Mouse (Mus musculus) ES-Bruce4 (cell line): ENCODE data around the gene Ccdc182. TPM values are rescaled to one million over a fixed set of nuclear protein-coding genes. Genes with fewer than 3 reads are reported as not detected.
A peak's percentile ranks its signal among the peaks of the same experiment; 100 is the strongest.

ENCODE experiments used
- H3K27ac ChIP-seq: 2 replicates; pipeline ENCODE4 v1.5.1; 2012; ENCODE audit warnings: low read length, inconsistent platforms; ENCODE audit not compliant: insufficient read depth
- H3K27me3 ChIP-seq: 2 replicates; pipeline ENCODE4 v1.6.1; 2012; ENCODE audit warnings: mild to moderate bottlenecking, low read length, inconsistent platforms; ENCODE audit not compliant: control insufficient read depth, poor library complexity, insufficient read depth, severe bottlenecking
- H3K36me3 ChIP-seq: 2 replicates; pipeline ENCODE4 v1.6.1; 2012; ENCODE audit warnings: inconsistent platforms, mild to moderate bottlenecking, low read length, moderate library complexity; ENCODE audit not compliant: control insufficient read depth, poor library complexity, insufficient read depth, severe bottlenecking
- H3K4me1 ChIP-seq: one replicate; pipeline ENCODE4 v1.8.1; 2011; ENCODE audit warnings: low read length; ENCODE audit not compliant: control insufficient read depth, insufficient read depth
- H3K4me3 ChIP-seq: 2 replicates; pipeline ENCODE4 v1.5.1; 2011; ENCODE audit warnings: low read depth, mild to moderate bottlenecking, low read length
- H3K9ac ChIP-seq: 2 replicates; pipeline ENCODE4 v1.6.1; 2012; ENCODE audit warnings: low read depth, mild to moderate bottlenecking, inconsistent platforms; ENCODE audit not compliant: poor library complexity, severe bottlenecking
- H3K9me3 ChIP-seq: replicated peaks from 2 replicates; pipeline ENCODE4 v1.6.1; 2012; ENCODE audit warnings: mild to moderate bottlenecking, low read length, inconsistent platforms; ENCODE audit not compliant: control insufficient read depth, poor library complexity, insufficient read depth, severe bottlenecking
- CTCF ChIP-seq: IDR thresholded peaks from one replicate; pipeline ENCODE4 v1.8.1; 2011; ENCODE audit warnings: low read depth, low read length
- EP300 ChIP-seq: IDR thresholded peaks from 2 replicates; pipeline ENCODE4 v1.6.1; 2011; ENCODE audit warnings: low read depth, low read length; ENCODE audit not compliant: insufficient read depth
- POLR2A ChIP-seq: IDR thresholded peaks from one replicate; pipeline ENCODE4 v1.8.1; 2011; ENCODE audit warnings: low read length; ENCODE audit not compliant: insufficient read depth
- polyA plus RNA-seq: library from polyadenylated mRNA; stranded (reverse); fragments of >200 nt; gene quantifications from 2 replicates; pipeline ENCODE4 v1.2.4, GENCODE M21; 2011; ENCODE audit warnings: low read depth; ENCODE audit not compliant: missing spikeins, insufficient read depth, insufficient read length

Gene Ccdc182
- polyA plus RNA-seq, 1 experiment, result not detected

DNA sequence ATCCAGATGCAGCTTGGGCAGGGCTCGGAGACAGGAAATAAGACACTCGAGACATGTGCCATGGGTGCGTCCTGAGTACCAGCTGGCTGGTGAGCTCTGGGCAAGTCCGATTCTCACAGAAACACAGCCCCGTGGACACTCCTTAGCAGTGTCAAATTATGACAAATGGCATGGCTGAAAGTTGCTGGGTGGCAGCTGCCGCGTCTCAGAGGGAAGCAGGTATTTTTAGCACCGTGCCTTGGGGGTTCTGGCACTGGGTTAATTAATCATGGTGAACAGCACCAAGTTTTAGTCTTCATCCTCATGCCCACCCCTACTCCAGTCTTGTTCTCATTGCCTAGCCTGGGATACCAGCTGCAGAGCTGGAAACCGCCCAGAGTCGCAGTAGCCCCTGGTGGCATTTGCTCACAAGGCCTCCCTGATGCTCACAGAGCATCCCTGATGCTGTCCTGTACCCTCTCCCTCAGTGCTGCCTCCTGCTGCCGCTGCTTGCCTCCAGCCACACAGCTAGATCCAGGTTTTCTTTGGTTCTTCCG lies 5.0 kb upstream of the Ccdc182 start:
- Histone ChIP-seq H3K9me3 (no peaks in the 10 kb centered on the region), H3K27ac (no peak overlapping the region), H3K9ac (no peak overlapping the region), H3K27me3 (no peaks in the 10 kb centered on the region), H3K4me3 (no peak overlapping the region), H3K36me3 (no peaks in the 10 kb centered on the region), H3K4me1 (no peaks in the 10 kb centered on the region)
- TF ChIP-seq CTCF (peak; percentile 21), POLR2A (no peak)

DNA sequence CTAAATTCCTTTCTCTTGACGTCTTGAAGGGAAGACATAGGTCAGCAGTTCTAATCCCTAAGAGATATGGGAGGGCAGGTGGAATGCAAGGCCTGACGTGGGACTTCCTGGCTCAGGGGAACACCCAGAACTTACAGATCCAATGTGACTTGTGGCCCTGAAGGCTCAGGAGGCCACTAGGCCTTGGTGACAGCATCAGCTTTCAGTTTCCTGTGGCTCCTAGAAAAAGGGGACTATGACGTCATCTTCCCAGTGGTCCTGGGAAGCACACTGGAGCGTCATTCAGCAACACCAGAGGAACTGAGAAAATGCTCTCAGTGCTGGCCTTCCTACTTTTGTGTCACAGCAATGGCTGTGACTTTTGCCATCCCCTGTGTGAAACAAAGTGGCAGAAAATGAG lies 2.6 kb upstream of the Ccdc182 start:
- Histone ChIP-seq H3K9me3 (no peaks in the 10 kb centered on the region), H3K4me3 (no peak overlapping the region), H3K4me1 (no peaks in the 10 kb centered on the region), H3K27ac (no peak overlapping the region), H3K9ac (no peak overlapping the region), H3K36me3 (no peaks in the 10 kb centered on the region), H3K27me3 (no peaks in the 10 kb centered on the region)
- no peak for TF ChIP-seq EP300
- TF ChIP-seq POLR2A, result no peak

DNA sequence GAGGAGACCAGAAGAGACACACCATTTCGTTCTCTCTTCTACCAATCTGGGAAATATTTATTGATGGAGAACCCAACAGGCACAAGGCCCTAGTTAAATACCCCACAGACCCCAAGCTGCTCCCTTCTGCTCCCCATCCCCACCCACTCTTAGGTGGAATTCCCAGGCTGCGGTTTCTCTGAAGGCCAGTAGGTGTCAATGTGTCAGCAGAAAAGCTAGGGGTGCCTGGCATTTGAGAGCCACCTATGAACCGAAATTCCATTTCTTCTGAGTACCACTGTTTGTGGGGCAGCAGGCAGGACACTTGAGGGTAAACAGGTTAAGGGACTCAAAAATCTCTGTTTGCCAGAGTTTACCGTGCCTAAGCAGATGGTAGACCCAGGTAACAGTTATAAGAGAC lies 2.2 kb upstream of the Ccdc182 start:
- no peaks in the 10 kb centered on the region for H3K4me1 ChIP-seq
- H3K27ac ChIP-seq, result no peak overlapping the region
- H3K27me3 ChIP-seq, result no peaks in the 10 kb centered on the region
- TF ChIP-seq EP300 (no peak), CTCF (peak; percentile 65), POLR2A (no peak)
- no peaks in the 10 kb centered on the region for H3K36me3 ChIP-seq
- no peaks in the 10 kb centered on the region for H3K9me3 ChIP-seq
- H3K9ac ChIP-seq, result no peak overlapping the region
- no peak overlapping the region for H3K4me3 ChIP-seq

DNA sequence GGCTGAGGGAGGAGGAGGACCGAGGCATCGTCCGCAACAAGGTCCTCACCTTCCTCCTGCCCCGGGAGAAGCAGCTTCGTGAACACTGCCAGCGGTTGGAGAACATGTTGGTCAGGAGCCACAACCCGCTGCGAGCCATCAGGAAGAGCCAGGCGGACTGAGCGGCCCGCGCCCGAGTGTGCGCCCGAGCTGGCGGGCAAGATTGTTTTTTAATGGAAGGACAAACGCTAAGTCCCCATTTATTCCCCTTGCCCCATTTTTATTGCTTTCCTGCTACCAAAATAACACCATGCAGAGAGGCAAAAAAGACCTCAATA lies 494 bp downstream of the Ccdc182 start:
- Histone ChIP-seq H3K27ac (no peak overlapping the region), H3K4me3 (peak overlapping the region; percentile 42), H3K36me3 (no peaks in the 10 kb centered on the region), H3K9ac (peak overlapping the region; percentile 3), H3K27me3 (no peaks in the 10 kb centered on the region), H3K9me3 (no peaks in the 10 kb centered on the region), H3K4me1 (no peaks in the 10 kb centered on the region)
- no peak for TF ChIP-seq CTCF
- TF ChIP-seq EP300, result no peak
- no peak for TF ChIP-seq POLR2A

DNA sequence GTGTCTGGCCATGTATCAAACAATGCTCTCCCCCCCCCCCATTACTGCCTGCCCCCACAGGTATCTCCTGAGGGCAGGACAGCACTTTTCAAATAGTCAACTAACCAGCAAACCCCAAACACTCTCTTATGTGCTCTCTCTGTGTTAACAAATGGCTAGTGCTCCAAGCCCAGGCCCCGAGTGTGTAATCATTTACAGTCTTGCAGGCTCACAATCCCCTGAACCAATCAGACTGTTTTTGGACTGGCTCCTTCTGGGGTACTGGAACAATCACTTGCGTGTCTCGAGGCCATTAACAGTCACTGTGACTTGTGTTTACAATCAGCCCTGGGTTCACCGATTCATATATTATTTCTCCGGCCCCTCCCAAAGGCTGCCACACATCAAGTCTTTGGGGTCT lies 1.4 kb downstream of the Ccdc182 start:
- no peak for TF ChIP-seq POLR2A
- no peak for TF ChIP-seq CTCF
- TF ChIP-seq EP300, result no peak
- no peak overlapping the region for H3K4me3 ChIP-seq
- no peaks in the 10 kb centered on the region for H3K4me1 ChIP-seq
- no peak overlapping the region for H3K9ac ChIP-seq
- H3K27me3 ChIP-seq, result no peaks in the 10 kb centered on the region
- no peak overlapping the region for H3K27ac ChIP-seq
- no peaks in the 10 kb centered on the region for H3K9me3 ChIP-seq
- H3K36me3 ChIP-seq, result no peaks in the 10 kb centered on the region

DNA sequence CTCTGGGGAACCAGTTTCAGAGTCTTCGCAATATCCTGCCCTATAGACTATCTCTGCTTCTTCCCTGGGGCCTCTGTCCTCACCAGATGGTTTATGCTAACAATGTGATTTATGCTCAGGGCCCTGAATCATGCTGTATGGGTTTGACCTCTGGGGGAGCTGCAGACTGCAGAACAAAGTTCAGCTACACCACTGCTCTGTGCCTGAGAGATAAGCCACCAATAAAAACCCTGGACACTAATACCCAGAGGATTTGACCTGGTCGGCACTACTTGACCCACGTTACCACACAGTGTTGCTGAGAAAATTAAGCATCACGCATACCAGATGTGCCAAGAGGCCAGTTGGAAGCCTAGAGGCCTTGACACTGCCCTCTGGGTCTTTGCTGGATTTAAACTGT lies 3.7 kb downstream of the Ccdc182 start:
- no peaks in the 10 kb centered on the region for H3K4me1 ChIP-seq
- H3K36me3 ChIP-seq, result no peaks in the 10 kb centered on the region
- TF ChIP-seq POLR2A (no peak), EP300 (no peak), CTCF (peak; percentile 29)
- H3K9me3 ChIP-seq, result no peaks in the 10 kb centered on the region
- H3K9ac ChIP-seq, result no peak overlapping the region
- no peak overlapping the region for H3K27ac ChIP-seq
- no peak overlapping the region for H3K4me3 ChIP-seq
- no peaks in the 10 kb centered on the region for H3K27me3 ChIP-seq
